In genomic region chr2:19792177-19792576, GRCm38 (mm10) we compare ENCODE assay signal across 23 mouse cellular contexts.
"Had no signal": no experiment of that assay in that cellular context is flagged by ENCODE, and none has a peak within 500 bp of the region (broad histone marks: within the 10 kb centered on the region; RNA-seq: fewer than 3 reads in every experiment).

No protein-coding gene starts in this region.

- ATAC-seq: hindbrain, postnatal 0 days; intestine, embryonic 16.5 days; liver, embryonic 12.5 days had no signal

- H3K27ac ChIP-seq: heart, adult 2 months; heart, embryonic 13.5 days; heart, embryonic 15.5 days; hindbrain, embryonic 13.5 days; hindbrain, embryonic 15.5 days; hindbrain, postnatal 0 days; limb, embryonic 13.5 days; limb, embryonic 15.5 days; liver, embryonic 12.5 days; liver, embryonic 14.5 days had no signal

- H3K4me1 ChIP-seq: heart, embryonic 13.5 days; heart, embryonic 15.5 days; hindbrain, embryonic 15.5 days; limb, embryonic 13.5 days; limb, embryonic 15.5 days; liver, embryonic 12.5 days had no signal

- H3K27me3 ChIP-seq: heart, embryonic 13.5 days; heart, embryonic 15.5 days; hindbrain, embryonic 13.5 days; hindbrain, embryonic 15.5 days; limb, embryonic 13.5 days; limb, embryonic 15.5 days; liver, embryonic 12.5 days had no signal

- H3K9me3 ChIP-seq: heart, embryonic 13.5 days; heart, embryonic 15.5 days; hindbrain, embryonic 13.5 days; hindbrain, embryonic 15.5 days; limb, embryonic 13.5 days; limb, embryonic 15.5 days; liver, embryonic 12.5 days had no signal

- DNase-seq: gastrocnemius, postnatal 14 days; gastrocnemius, postnatal 36 days; heart, adult 11 months; heart, adult 2 months; heart, postnatal 14 days; heart, postnatal 36 days; kidney, adult 18-20 months; kidney, adult 8-10 months; kidney, postnatal 36 days; layer of hippocampus, adult 9-11 months; layer of hippocampus, postnatal 36 days; left cerebral cortex, postnatal 4 days had no signal

- H3K4me3 ChIP-seq: heart, adult 2 months; heart, embryonic 13.5 days; heart, embryonic 15.5 days; hindbrain, embryonic 13.5 days; hindbrain, embryonic 15.5 days; limb, embryonic 13.5 days; limb, embryonic 15.5 days; liver, embryonic 12.5 days had no signal

- H3K36me3 ChIP-seq: heart, embryonic 13.5 days; heart, embryonic 15.5 days; hindbrain, embryonic 13.5 days; hindbrain, embryonic 15.5 days; limb, embryonic 13.5 days; limb, embryonic 15.5 days; liver, embryonic 12.5 days had no signal

- H3K4me2 ChIP-seq: heart, embryonic 11.5 days; heart, embryonic 13.5 days; heart, embryonic 15.5 days; hindbrain, embryonic 13.5 days; hindbrain, embryonic 15.5 days; limb, embryonic 13.5 days; limb, embryonic 15.5 days; liver, embryonic 12.5 days had no signal

- H3K9ac ChIP-seq: heart, embryonic 13.5 days; heart, embryonic 15.5 days; hindbrain, embryonic 13.5 days; hindbrain, embryonic 15.5 days; limb, embryonic 13.5 days; limb, embryonic 15.5 days; liver, embryonic 12.5 days; liver, embryonic 14.5 days had no signal
